Mouse (Mus musculus): Measurements from ENCODE around the gene Dnaic1. TPM values are rescaled to one million over a fixed set of nuclear protein-coding genes. Genes with fewer than 3 reads are reported as not detected.

The Dnaic1 gene
- total and polyA plus RNA-seq, 3 experiments, result 0.34 to 4.1 (median 0.89) TPM

DNA sequence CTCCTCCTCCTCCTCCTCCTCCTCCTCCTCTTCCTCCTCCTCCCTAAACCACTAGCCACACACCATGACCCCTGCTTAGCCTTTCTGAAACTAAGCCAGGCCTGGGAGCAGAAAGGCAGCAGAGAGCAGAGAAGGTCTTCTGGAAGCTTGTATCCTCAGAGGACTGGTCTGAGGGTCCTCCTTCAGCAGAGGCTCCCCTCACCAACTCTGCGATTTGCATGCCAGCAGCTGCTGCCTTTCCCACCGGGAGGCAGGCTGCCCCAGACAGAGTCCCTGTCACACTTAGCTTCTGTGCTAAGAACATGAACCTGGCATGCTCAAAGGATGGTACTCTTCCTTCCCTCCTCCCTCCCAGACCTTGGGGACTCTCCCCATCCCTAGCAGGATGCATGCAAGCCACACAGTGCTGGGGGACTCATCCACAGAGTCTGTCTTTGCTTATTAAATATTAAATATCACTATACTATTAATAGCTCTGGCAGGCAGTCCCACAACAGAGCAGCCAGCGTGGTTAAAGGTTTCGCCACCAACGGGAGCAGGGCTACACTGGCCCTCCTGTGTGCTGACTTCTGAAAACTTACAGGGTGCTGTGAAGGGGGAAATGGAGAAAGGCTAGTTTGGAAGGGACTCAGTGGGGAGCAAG lies 13.1 kb upstream of the Dnaic1 start:
- Histone ChIP-seq H3K9me3 (replicated peaks; ENCODE audit: low read length) (no peaks in the 10 kb centered on the region), H3K27ac (ENCODE audit: insufficient read depth, low read depth) (no peak overlapping the region), H3K9ac (ENCODE audit: insufficient read depth, low read depth) (no peak overlapping the region), H3K36me3 (replicated peaks in 1 of 2; ENCODE audit: control insufficient read depth in 1 of 2, insufficient read depth in 1 of 2, low read length in 1 of 2) (no peaks in the 10 kb centered on the region), H3K4me3 (replicated peaks in 1 of 3; ENCODE audit: low read depth in 2 of 3, low read length in 2 of 3, poor library complexity in 1 of 3) (no peak overlapping the region), H3K4me2 (ENCODE audit: insufficient read depth, low read depth, poor library complexity, severe bottlenecking) (no peak overlapping the region), H3K4me1 (ENCODE audit: control insufficient read depth in 1 of 2, insufficient read depth in 2 of 2) (peaks cover 0 to 8% of the 10 kb centered on the region in 2 experiments; a peak in 2 of 4 replicates), H3K27me3 (replicated peaks) (no peaks in the 10 kb centered on the region), H3K79me2 (replicated peaks; ENCODE audit: control insufficient read depth, extremely low read depth, insufficient read depth, poor library complexity, severe bottlenecking) (no peaks in the 10 kb centered on the region)
- no peak for DNase-seq (ENCODE audit: extremely low read depth)
- dilution Hi-C loops (cut with MboI; ENCODE audit: extremely low pct_ligation_motif_present, extremely low pct_unique_long_range_greater_than_20kb, low sequenced_read_pairs), result no loop called here
- in situ Hi-C loops (cut with MboI; ENCODE audit: low pct_ligation_motif_present, low pct_unique_long_range_greater_than_20kb, low sequenced_read_pairs), result no loop called here
- TF ChIP-seq USF2 (conservative IDR thresholded peaks at IDR 0.05; ENCODE audit: low read depth, low read length), result no peak
- TF ChIP-seq ZC3H11A (IDR thresholded peaks at IDR 0.05; ENCODE audit: low read depth, low read length), result no peak
- TF ChIP-seq KAT2A (IDR thresholded peaks at IDR 0.05; ENCODE audit: insufficient replicate concordance, low read length), result no peak
- TF ChIP-seq CHD1 (IDR thresholded peaks at IDR 0.05; ENCODE audit: low read depth, low read length), result no peak
- no peak for TF ChIP-seq BHLHE40 (IDR thresholded peaks at IDR 0.05; ENCODE audit: low read depth, low read length)
- TF ChIP-seq RAD21 (IDR thresholded peaks at IDR 0.05; ENCODE audit: low read depth, low read length), result no peak
- no peak for TF ChIP-seq JUND (conservative IDR thresholded peaks at IDR 0.05; ENCODE audit: low read depth, low read length)
- no peak for TF ChIP-seq TBP (conservative IDR thresholded peaks at IDR 0.05; ENCODE audit: low read depth, low read length)
- no peak for TF ChIP-seq HCFC1 (IDR thresholded peaks at IDR 0.05; ENCODE audit: low read depth, low read length)
- TF ChIP-seq MAFK (IDR thresholded peaks at IDR 0.05; ENCODE audit: insufficient replicate concordance, low read length), result no peak
- no peak for TF ChIP-seq POLR2A (IDR thresholded peaks at IDR 0.05; ENCODE audit: low read depth, low read length)
- no peak for TF ChIP-seq ETS1 (conservative IDR thresholded peaks at IDR 0.05; ENCODE audit: low read depth, low read length)
- no peak for TF ChIP-seq GABPA (IDR thresholded peaks at IDR 0.05; ENCODE audit: insufficient replicate concordance, low read depth, low read length)
- no peak for TF ChIP-seq RCOR1 (conservative IDR thresholded peaks at IDR 0.05; ENCODE audit: low read depth, low read length)
- no peak for TF ChIP-seq CHD2 (IDR thresholded peaks at IDR 0.05; ENCODE audit: low read length)
- no peak for TF ChIP-seq MAZ (IDR thresholded peaks at IDR 0.05; ENCODE audit: low read depth, low read length)
- no peak for TF ChIP-seq SMC3 (IDR thresholded peaks at IDR 0.05; ENCODE audit: low read depth, low read length)
- TF ChIP-seq IRF4 (IDR thresholded peaks at IDR 0.05; ENCODE audit: low read depth, low read length), result no peak

DNA sequence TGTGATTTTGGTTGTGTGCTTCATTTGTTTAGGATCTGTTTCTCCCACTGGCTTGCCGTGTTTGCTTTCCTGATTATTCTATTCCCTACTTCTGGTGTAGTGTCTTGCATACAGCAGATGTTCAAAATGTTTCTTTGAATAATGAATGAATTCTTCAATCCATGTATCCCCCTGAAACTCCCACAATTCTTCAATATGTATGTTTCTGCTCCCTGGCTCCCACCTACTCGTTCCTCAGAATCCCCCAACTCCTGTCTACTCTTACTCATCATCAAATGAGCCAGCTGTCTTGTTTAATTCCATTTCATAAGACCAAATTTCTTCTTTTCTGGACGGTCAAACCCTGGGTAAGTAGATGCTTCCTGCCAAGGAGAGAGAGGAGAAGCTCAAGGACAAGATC lies 12.5 kb upstream of the Dnaic1 start:
- H3K9me3 ChIP-seq (replicated peaks; ENCODE audit: low read length), result no peaks in the 10 kb centered on the region
- no peak for TF ChIP-seq MXI1 (IDR thresholded peaks at IDR 0.05; ENCODE audit: low read depth, low read length)
- no peak for TF ChIP-seq ZMIZ1 (IDR thresholded peaks at IDR 0.05; ENCODE audit: low read depth, low read length)
- no peak for TF ChIP-seq NELFE (IDR thresholded peaks at IDR 0.05; ENCODE audit: low read depth, low read length)
- no peak for TF ChIP-seq MAZ (IDR thresholded peaks at IDR 0.05; ENCODE audit: low read depth, low read length)
- TF ChIP-seq CTCF (conservative IDR thresholded peaks at IDR 0.05 in 1 of 2, IDR thresholded peaks at IDR 0.05 in 1 of 2; ENCODE audit: low read depth in 2 of 2, low read length in 2 of 2), result no peak
- TF ChIP-seq TCF12 (IDR thresholded peaks at IDR 0.05; ENCODE audit: low read depth, low read length), result no peak
- TF ChIP-seq USF1 (IDR thresholded peaks at IDR 0.05; ENCODE audit: low read depth, low read length), result no peak
- no peak for TF ChIP-seq JUN (IDR thresholded peaks at IDR 0.05; ENCODE audit: insufficient read depth, low read depth, low read length)
- TF ChIP-seq ZC3H11A (IDR thresholded peaks at IDR 0.05; ENCODE audit: low read depth, low read length), result no peak
- TF ChIP-seq MAFK (IDR thresholded peaks at IDR 0.05; ENCODE audit: insufficient replicate concordance, low read length), result no peak
- no peak for TF ChIP-seq RCOR1 (conservative IDR thresholded peaks at IDR 0.05; ENCODE audit: low read depth, low read length)
- no peak for TF ChIP-seq POLR2AphosphoS2 (IDR thresholded peaks at IDR 0.05; ENCODE audit: low read depth, low read length)
- no peak for TF ChIP-seq PAX5 (IDR thresholded peaks at IDR 0.05; ENCODE audit: low read length)
- TF ChIP-seq EP300 (IDR thresholded peaks at IDR 0.05; ENCODE audit: low read length), result no peak
- TF ChIP-seq SIN3A (IDR thresholded peaks at IDR 0.05; ENCODE audit: low read length), result no peak
- no peaks in the 10 kb centered on the region for H3K79me2 ChIP-seq (replicated peaks; ENCODE audit: control insufficient read depth, extremely low read depth, insufficient read depth, poor library complexity, severe bottlenecking)
- DNase-seq (ENCODE audit: extremely low read depth), result no peak
- no peaks in the 10 kb centered on the region for H3K36me3 ChIP-seq (replicated peaks in 1 of 2; ENCODE audit: control insufficient read depth in 1 of 2, insufficient read depth in 1 of 2, low read length in 1 of 2)
- peaks cover 0 to 8% of the 10 kb centered on the region in 2 experiments; a peak in 2 of 4 replicates for H3K4me1 ChIP-seq (ENCODE audit: control insufficient read depth in 1 of 2, insufficient read depth in 2 of 2)
- dilution Hi-C loops (cut with MboI; ENCODE audit: extremely low pct_ligation_motif_present, extremely low pct_unique_long_range_greater_than_20kb, low sequenced_read_pairs) (no loop called here), in situ Hi-C loops (cut with MboI; ENCODE audit: low pct_ligation_motif_present, low pct_unique_long_range_greater_than_20kb, low sequenced_read_pairs) (no loop called here)
- H3K27me3 ChIP-seq (replicated peaks), result no peaks in the 10 kb centered on the region
- no peak overlapping the region for H3K4me2 ChIP-seq (ENCODE audit: insufficient read depth, low read depth, poor library complexity, severe bottlenecking)
- no peak overlapping the region for H3K4me3 ChIP-seq (replicated peaks in 1 of 3; ENCODE audit: low read depth in 2 of 3, low read length in 2 of 3, poor library complexity in 1 of 3)
- H3K27ac ChIP-seq (ENCODE audit: insufficient read depth, low read depth), result no peak overlapping the region
- H3K9ac ChIP-seq (ENCODE audit: insufficient read depth, low read depth), result no peak overlapping the region

Measured in CH12.LX (cell line).